Mouse (Mus musculus): ENCODE results near the gene Smim23. TPM values are rescaled to one million over a fixed set of nuclear protein-coding genes. Genes with fewer than 3 reads are reported as not detected.
A peak's percentile ranks its signal among the peaks of the same experiment; 100 is the strongest.

The Smim23 gene
- not detected in 2 replicates for polyA plus RNA-seq (2015; fragmentation: Nextera tagmentation; extraction: Ambion mirVana)

GRCm38 (mm10) chr11:32824505-32824904, at the start of gene Smim23:
Gene Smim23 (minus strand): TSS chr11:32824605.
- Histone ChIP-seq H3K9me3 (no peaks in the 10 kb centered on the region), H3K4me3 (replicated peaks) (no peak within 1 kb of the TSS), H3K27ac (no peak within 1 kb of the TSS), H3K9ac (no peak within 1 kb of the TSS), H3K4me2 (replicated peaks) (no peak within 1 kb of the TSS), H3K4me1 (replicated peaks) (no peaks in the 10 kb centered on the region), H3K27me3 (replicated peaks) (no peaks in the 10 kb centered on the region; the same call in 1 of the 2 replicates), H3K36me3 (no peaks in the 10 kb centered on the region)
- WGBS = 81% methylated on average over 1 of the region's 1 CpGs
- no peak for ATAC-seq

DNA sequence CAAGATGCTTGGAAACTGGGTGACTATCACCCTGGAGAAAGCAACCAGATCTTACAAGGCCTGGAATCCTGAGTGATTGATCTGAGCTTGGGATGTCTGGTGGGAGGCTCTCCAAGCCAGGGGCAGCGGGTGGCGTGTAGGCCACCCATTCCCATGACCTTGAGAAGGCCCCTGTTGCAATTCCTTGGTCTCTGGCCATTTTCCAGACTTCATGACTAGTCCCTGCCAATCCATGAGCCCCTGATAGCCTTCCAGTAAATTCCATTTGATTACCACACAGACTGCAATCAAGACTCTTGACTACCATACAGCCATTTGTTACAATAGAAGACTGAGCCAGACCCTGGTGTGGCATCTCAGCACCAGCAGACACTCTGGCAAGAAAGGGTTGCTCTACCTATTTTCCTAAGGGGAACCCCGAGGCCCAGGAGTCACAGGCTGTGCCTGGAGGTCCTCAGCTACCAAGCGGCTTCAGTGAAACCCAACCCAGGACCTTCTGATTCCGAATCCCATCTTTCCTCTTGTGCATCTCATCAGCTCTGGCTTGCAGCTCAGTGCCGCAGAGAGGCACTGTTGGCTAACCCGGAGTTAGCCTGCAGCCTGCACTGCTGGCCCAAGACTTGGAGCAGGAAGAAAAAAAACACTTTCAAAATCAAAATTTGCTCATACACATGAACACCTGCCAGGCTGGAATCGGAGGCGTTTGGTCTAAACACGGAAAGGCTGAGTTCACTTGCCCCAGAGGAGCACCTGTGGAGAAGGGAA, 44.4 kb upstream of the Smim23 start:
- WGBS = 80% methylated on average over 10 of the region's 10 CpGs
- H3K4me2 ChIP-seq (replicated peaks) = no peak overlapping the region
- H3K9ac ChIP-seq = no peak overlapping the region
- H3K4me3 ChIP-seq (replicated peaks) = no peak overlapping the region
- no peaks in the 10 kb centered on the region for H3K4me1 ChIP-seq (replicated peaks)
- no peaks in the 10 kb centered on the region for H3K9me3 ChIP-seq
- no peak overlapping the region for H3K27ac ChIP-seq
- no peak for ATAC-seq
- no peaks in the 10 kb centered on the region for H3K36me3 ChIP-seq
- no peaks in the 10 kb centered on the region for H3K27me3 ChIP-seq (replicated peaks)

DNA sequence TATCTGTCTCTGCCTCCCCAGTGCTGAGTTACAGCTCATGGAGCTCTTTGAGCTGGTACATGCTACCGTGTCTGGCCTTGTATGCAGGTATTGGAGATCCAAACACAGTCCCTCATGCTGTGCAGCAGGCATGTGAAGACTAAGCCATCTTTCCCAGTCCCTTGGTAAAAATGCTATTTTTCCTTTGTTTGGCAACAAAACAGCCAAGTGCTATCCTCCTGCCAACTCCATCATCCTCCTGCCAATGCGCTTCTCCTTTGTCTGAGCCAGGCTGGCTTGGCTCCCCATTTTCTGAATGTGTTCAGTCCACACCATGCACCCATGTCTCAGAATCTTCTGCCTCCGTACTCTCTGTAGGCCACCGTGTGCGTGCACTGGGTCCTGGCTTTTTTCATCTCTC, 40.2 kb upstream of the Smim23 start:
- ATAC-seq = no peak

GRCm38 (mm10) chr11:32857418-32857879, 33.0 kb upstream of the Smim23 start:
- WGBS = 13% methylated on average over 8 of the region's 8 CpGs
- H3K4me2 ChIP-seq (replicated peaks) = peak overlapping the region; percentile 14; the same call in 1 of the 2 replicates
- H3K4me3 ChIP-seq (replicated peaks) = no peak overlapping the region
- no peak overlapping the region for H3K9ac ChIP-seq
- no peaks in the 10 kb centered on the region for H3K36me3 ChIP-seq
- peaks cover 16% of the 10 kb centered on the region for H3K4me1 ChIP-seq (replicated peaks)
- no peaks in the 10 kb centered on the region for H3K27me3 ChIP-seq (replicated peaks)
- peak overlapping the region; percentile 33; the same call in 1 of the 2 replicates for H3K27ac ChIP-seq
- H3K9me3 ChIP-seq = no peaks in the 10 kb centered on the region
- peak; percentile 88 for ATAC-seq

More for the DNA sequence above, 40.2 kb upstream of the Smim23 start:
- H3K4me1 ChIP-seq (replicated peaks) = no peaks in the 10 kb centered on the region
- no peak overlapping the region for H3K27ac ChIP-seq
- no peak overlapping the region for H3K4me3 ChIP-seq (replicated peaks)
- no peaks in the 10 kb centered on the region for H3K36me3 ChIP-seq
- no peak overlapping the region for H3K9ac ChIP-seq
- no peaks in the 10 kb centered on the region for H3K27me3 ChIP-seq (replicated peaks)
- no peak overlapping the region for H3K4me2 ChIP-seq (replicated peaks)
- WGBS = 64% methylated on average over 5 of the region's 5 CpGs
- H3K9me3 ChIP-seq = no peaks in the 10 kb centered on the region

- Histone ChIP-seq H3K27ac (no peak overlapping the region), H3K36me3 (no peaks in the 10 kb centered on the region), H3K4me2 (replicated peaks) (no peak overlapping the region), H3K9me3 (no peaks in the 10 kb centered on the region), H3K27me3 (replicated peaks) (no peaks in the 10 kb centered on the region), H3K4me3 (replicated peaks) (no peak overlapping the region), H3K9ac (no peak overlapping the region), H3K4me1 (replicated peaks) (0 out of 2 replicates have a peak, but pooled peaks cover 3% of the 10 kb centered on the region)
- WGBS = 56% methylated on average over 20 of the region's 20 CpGs
- no peak for ATAC-seq
Measured at GRCm38 (mm10) chr11:32846682-32847222, 22.3 kb upstream of the Smim23 start.

- Histone ChIP-seq H3K27me3 (replicated peaks) (no peaks in the 10 kb centered on the region), H3K4me1 (replicated peaks) (no peaks in the 10 kb centered on the region), H3K4me2 (replicated peaks) (no peak overlapping the region), H3K9ac (no peak overlapping the region), H3K9me3 (no peaks in the 10 kb centered on the region), H3K36me3 (no peaks in the 10 kb centered on the region), H3K27ac (no peak overlapping the region), H3K4me3 (replicated peaks) (no peak overlapping the region)
- WGBS = 49% methylated on average over 5 of the region's 5 CpGs
- ATAC-seq = no peak
Measured at GRCm38 (mm10) chr11:32841169-32841568, 16.8 kb upstream of the Smim23 start.

- Histone ChIP-seq H3K9me3 (no peaks in the 10 kb centered on the region), H3K27me3 (replicated peaks) (no peaks in the 10 kb centered on the region), H3K4me3 (replicated peaks) (no peak overlapping the region), H3K4me1 (replicated peaks) (no peaks in the 10 kb centered on the region), H3K4me2 (replicated peaks) (no peak overlapping the region), H3K27ac (no peak overlapping the region), H3K9ac (no peak overlapping the region), H3K36me3 (no peaks in the 10 kb centered on the region)
- WGBS = 67% methylated on average over 9 of the region's 9 CpGs
- ATAC-seq = no peak
Measured at GRCm38 (mm10) chr11:32840256-32840655, 15.9 kb upstream of the Smim23 start.

GRCm38 (mm10) chr11:32835022-32835421, 10.6 kb upstream of the Smim23 start:
- no peaks in the 10 kb centered on the region for H3K4me1 ChIP-seq (replicated peaks)
- H3K4me3 ChIP-seq (replicated peaks) = no peak overlapping the region
- H3K36me3 ChIP-seq = no peaks in the 10 kb centered on the region
- H3K4me2 ChIP-seq (replicated peaks) = no peak overlapping the region
- no peaks in the 10 kb centered on the region for H3K27me3 ChIP-seq (replicated peaks)
- ATAC-seq = no peak
- H3K9ac ChIP-seq = no peak overlapping the region
- H3K27ac ChIP-seq = no peak overlapping the region
- whole genome bisulfite sequencing = 32% methylated on average over 8 of the region's 8 CpGs
- H3K9me3 ChIP-seq = no peaks in the 10 kb centered on the region

- no peaks in the 10 kb centered on the region for H3K36me3 ChIP-seq
- no peak overlapping the region for H3K27ac ChIP-seq
- H3K9me3 ChIP-seq = no peaks in the 10 kb centered on the region
- H3K4me3 ChIP-seq (replicated peaks) = no peak overlapping the region
- H3K9ac ChIP-seq = no peak overlapping the region
- WGBS = 30% methylated on average over 13 of the region's 13 CpGs
- H3K4me2 ChIP-seq (replicated peaks) = no peak overlapping the region
- ATAC-seq = no peak
- H3K27me3 ChIP-seq (replicated peaks) = no peaks in the 10 kb centered on the region
- H3K4me1 ChIP-seq (replicated peaks) = no peaks in the 10 kb centered on the region
Measured at GRCm38 (mm10) chr11:32834367-32834918, 10.0 kb upstream of the Smim23 start.

GRCm38 (mm10) chr11:32817566-32817965, 6.8 kb downstream of the Smim23 start:
- H3K27ac ChIP-seq = no peak overlapping the region
- no peaks in the 10 kb centered on the region; the same call in 1 of the 2 replicates for H3K27me3 ChIP-seq (replicated peaks)
- H3K9ac ChIP-seq = no peak overlapping the region
- H3K9me3 ChIP-seq = no peaks in the 10 kb centered on the region
- peak; percentile 92 for ATAC-seq
- H3K36me3 ChIP-seq = no peaks in the 10 kb centered on the region
- H3K4me3 ChIP-seq (replicated peaks) = no peak overlapping the region
- H3K4me2 ChIP-seq (replicated peaks) = no peak overlapping the region
- no peaks in the 10 kb centered on the region for H3K4me1 ChIP-seq (replicated peaks)
- WGBS = 69% methylated on average over 12 of the region's 12 CpGs

GRCm38 (mm10) chr11:32814286-32814685, 10.1 kb downstream of the Smim23 start:
- no peaks in the 10 kb centered on the region for H3K27me3 ChIP-seq (replicated peaks)
- WGBS = 71% methylated on average over 8 of the region's 8 CpGs
- H3K36me3 ChIP-seq = no peaks in the 10 kb centered on the region
- H3K4me1 ChIP-seq (replicated peaks) = no peaks in the 10 kb centered on the region
- no peak overlapping the region for H3K9ac ChIP-seq
- no peak overlapping the region for H3K4me2 ChIP-seq (replicated peaks)
- H3K27ac ChIP-seq = no peak overlapping the region
- no peak overlapping the region for H3K4me3 ChIP-seq (replicated peaks)
- no peak for ATAC-seq
- H3K9me3 ChIP-seq = no peaks in the 10 kb centered on the region

GRCm38 (mm10) chr11:32809091-32809490, 15.3 kb downstream of the Smim23 start:
- no peaks in the 10 kb centered on the region for H3K36me3 ChIP-seq
- 55% methylated on average over 1 of the region's 1 CpGs for WGBS
- H3K9ac ChIP-seq = no peak overlapping the region
- ATAC-seq = no peak
- H3K9me3 ChIP-seq = no peaks in the 10 kb centered on the region
- H3K4me3 ChIP-seq (replicated peaks) = no peak overlapping the region
- H3K27me3 ChIP-seq (replicated peaks) = no peaks in the 10 kb centered on the region
- H3K4me1 ChIP-seq (replicated peaks) = no peaks in the 10 kb centered on the region
- H3K27ac ChIP-seq = no peak overlapping the region
- no peak overlapping the region for H3K4me2 ChIP-seq (replicated peaks)
